Mouse (Mus musculus): ENCODE data around the gene Plxna4. TPM values are rescaled to one million over a fixed set of nuclear protein-coding genes. Genes with fewer than 3 reads are reported as not detected.

Gene Plxna4
- polyA plus RNA-seq, 1 experiment from 2014 or later: 2.5 TPM

DNA sequence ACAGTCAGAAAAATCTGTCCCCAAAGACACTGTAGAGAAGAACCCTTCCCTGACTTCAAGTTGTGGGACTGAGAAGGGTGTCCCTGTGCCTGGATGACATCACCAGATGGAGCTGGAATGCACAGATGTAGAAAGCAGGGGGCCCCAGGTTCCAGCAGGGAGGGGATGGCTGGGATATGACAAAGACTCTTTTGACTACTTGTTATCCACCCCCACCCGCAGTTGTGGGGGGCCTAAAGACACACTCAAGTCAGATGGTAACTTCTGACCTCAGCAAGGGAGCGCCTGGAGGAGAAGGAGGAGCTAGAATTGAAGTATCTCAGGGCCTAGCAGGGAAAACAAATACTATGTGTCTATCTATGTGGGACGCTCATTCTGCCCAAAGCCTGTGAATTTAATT is 266.8 kb downstream of the Plxna4 start:
- DNase-seq (ENCODE audit: low spot score) (no peak), ATAC-seq (no peak)
- no peak overlapping the region for H3K4me2 ChIP-seq (replicated peaks; ENCODE audit: low read depth, low read length)
- no peaks in the 10 kb centered on the region for H3K36me3 ChIP-seq (ENCODE audit: insufficient read depth, low read length)
- 43% methylated on average over 3 of the region's 3 CpGs for WGBS
- no peak overlapping the region for H3K4me3 ChIP-seq (ENCODE audit: low read depth, low read length)
- no peak overlapping the region for H3K9ac ChIP-seq (replicated peaks; ENCODE audit: low read depth)
- H3K27me3 ChIP-seq (replicated peaks; ENCODE audit: insufficient read depth, low read length): no peaks in the 10 kb centered on the region
- H3K4me1 ChIP-seq (ENCODE audit: insufficient read depth, low read depth, low read length): no peaks in the 10 kb centered on the region
- no peaks in the 10 kb centered on the region for H3K9me3 ChIP-seq (ENCODE audit: low read length)
- H3K27ac ChIP-seq (ENCODE audit: low read length): no peak overlapping the region
- TF ChIP-seq CTCF (IDR thresholded peaks at IDR 0.05): no peak
- TF ChIP-seq EP300 (IDR thresholded peaks at IDR 0.05): no peak

DNA sequence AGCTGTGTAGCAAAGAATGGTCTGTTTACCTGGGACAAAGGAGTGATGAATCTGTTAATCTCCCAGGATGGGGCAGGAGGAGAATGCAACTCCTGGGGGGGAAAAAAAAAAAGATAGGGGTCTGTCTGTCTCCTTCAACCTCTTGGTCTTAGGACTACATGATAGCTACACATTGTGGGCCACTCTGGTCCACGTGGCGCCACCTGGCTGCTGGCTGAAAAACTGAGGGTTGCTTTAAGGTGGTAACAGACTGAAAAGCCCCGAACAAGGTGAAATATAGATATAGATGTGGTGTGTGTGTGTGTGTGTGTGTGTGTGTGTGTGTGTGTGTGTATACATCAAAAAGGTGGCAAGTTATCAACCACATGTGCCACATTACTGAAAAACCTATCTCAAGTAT is 267.7 kb downstream of the Plxna4 start:
- Histone ChIP-seq H3K9me3 (ENCODE audit: low read length) (no peaks in the 10 kb centered on the region), H3K27ac (ENCODE audit: low read length) (no peak overlapping the region), H3K4me1 (ENCODE audit: insufficient read depth, low read depth, low read length) (no peaks in the 10 kb centered on the region), H3K4me3 (ENCODE audit: low read depth, low read length) (no peak overlapping the region), H3K4me2 (replicated peaks; ENCODE audit: low read depth, low read length) (no peak overlapping the region), H3K36me3 (ENCODE audit: insufficient read depth, low read length) (no peaks in the 10 kb centered on the region), H3K27me3 (replicated peaks; ENCODE audit: insufficient read depth, low read length) (no peaks in the 10 kb centered on the region), H3K9ac (replicated peaks; ENCODE audit: low read depth) (no peak overlapping the region)
- WGBS: 22% methylated on average over 3 of the region's 3 CpGs
- peak; percentile 67 for TF ChIP-seq CTCF (IDR thresholded peaks at IDR 0.05)
- no peak for TF ChIP-seq EP300 (IDR thresholded peaks at IDR 0.05)
- DNase-seq (ENCODE audit: low spot score): no peak
- ATAC-seq: no peak

DNA sequence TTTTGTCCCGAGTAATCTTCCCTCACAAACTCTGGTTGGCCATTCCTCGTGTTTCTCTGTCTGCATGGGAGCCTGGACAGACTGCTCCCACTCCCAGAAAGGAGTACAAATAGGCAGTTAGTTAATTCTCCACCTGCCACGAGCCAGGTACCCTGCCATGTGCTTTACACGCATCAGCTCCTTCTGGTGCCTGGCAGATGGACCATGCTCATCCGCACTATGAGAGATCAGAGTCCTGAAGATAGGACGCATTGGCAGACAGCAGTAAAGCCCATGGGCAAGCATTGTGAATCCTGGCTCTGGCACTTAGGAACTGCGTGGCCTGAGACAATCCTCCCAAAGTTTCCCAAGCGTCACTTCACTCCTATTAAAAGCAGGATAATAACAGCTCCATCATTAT is 270.5 kb downstream of the Plxna4 start:
- no peak for TF ChIP-seq EP300 (IDR thresholded peaks at IDR 0.05)
- TF ChIP-seq CTCF (IDR thresholded peaks at IDR 0.05): no peak
- Histone ChIP-seq H3K9ac (replicated peaks; ENCODE audit: low read depth) (no peak overlapping the region), H3K27me3 (replicated peaks; ENCODE audit: insufficient read depth, low read length) (no peaks in the 10 kb centered on the region), H3K9me3 (ENCODE audit: low read length) (no peaks in the 10 kb centered on the region), H3K4me1 (ENCODE audit: insufficient read depth, low read depth, low read length) (no peaks in the 10 kb centered on the region), H3K4me3 (ENCODE audit: low read depth, low read length) (no peak overlapping the region), H3K4me2 (replicated peaks; ENCODE audit: low read depth, low read length) (no peak overlapping the region), H3K36me3 (ENCODE audit: insufficient read depth, low read length) (no peaks in the 10 kb centered on the region), H3K27ac (ENCODE audit: low read length) (no peak overlapping the region)
- ATAC-seq (no peak), DNase-seq (ENCODE audit: low spot score) (no peak)
- 71% methylated on average over 8 of the region's 8 CpGs for WGBS

DNA sequence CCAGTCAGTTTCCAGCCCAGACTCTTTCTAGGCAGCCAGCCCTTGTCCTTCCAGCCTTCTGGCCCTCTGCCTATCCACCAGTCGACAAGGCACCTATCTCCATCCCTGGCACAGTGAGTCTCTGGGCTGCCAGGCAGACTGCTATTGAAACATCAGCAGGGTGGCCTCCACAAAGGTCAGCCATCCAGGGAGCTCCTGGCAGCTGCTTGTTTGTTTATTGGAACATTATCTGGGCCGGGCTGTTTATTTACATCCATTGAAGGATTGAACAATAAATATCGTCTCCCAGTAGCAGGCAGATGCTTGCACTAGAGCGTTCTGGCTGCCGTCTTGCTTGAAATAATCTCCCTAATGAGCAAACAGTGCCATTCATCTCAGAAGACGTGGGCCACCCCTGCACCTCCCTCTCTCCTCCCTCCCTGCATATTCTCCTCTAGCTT is 273.0 kb downstream of the Plxna4 start:
- Histone ChIP-seq H3K9ac (replicated peaks; ENCODE audit: low read depth) (no peak overlapping the region), H3K9me3 (ENCODE audit: low read length) (no peaks in the 10 kb centered on the region), H3K27me3 (replicated peaks; ENCODE audit: insufficient read depth, low read length) (no peaks in the 10 kb centered on the region), H3K36me3 (ENCODE audit: insufficient read depth, low read length) (no peaks in the 10 kb centered on the region), H3K4me2 (replicated peaks; ENCODE audit: low read depth, low read length) (no peak overlapping the region), H3K4me1 (ENCODE audit: insufficient read depth, low read depth, low read length) (no peaks in the 10 kb centered on the region), H3K27ac (ENCODE audit: low read length) (no peak overlapping the region), H3K4me3 (ENCODE audit: low read depth, low read length) (no peak overlapping the region)
- DNase-seq (ENCODE audit: low spot score) (no peak), ATAC-seq (no peak)
- TF ChIP-seq CTCF (IDR thresholded peaks at IDR 0.05): no peak
- no peak for TF ChIP-seq EP300 (IDR thresholded peaks at IDR 0.05)
- WGBS: 5% methylated on average over 6 of the region's 6 CpGs

DNA sequence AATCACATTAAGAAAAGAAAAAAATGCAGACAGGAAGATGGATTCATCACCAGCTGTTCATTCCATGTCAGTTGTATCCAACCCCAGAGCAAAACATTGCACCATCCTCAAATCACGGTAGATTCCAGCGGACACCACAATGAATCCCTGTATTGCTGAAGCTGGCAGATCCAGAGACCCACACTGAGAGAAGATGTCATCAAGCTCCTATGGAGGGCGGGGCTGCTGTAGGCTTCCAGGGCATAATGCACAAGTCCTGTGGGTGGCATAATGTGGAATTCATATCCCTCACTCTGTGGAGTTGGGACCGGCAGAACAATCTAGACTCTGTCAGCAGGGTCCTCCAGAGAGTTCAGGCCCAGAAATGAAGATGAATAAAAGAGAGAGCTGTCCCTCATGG is 278.8 kb downstream of the Plxna4 start:
- TF ChIP-seq EP300 (IDR thresholded peaks at IDR 0.05) (no peak), CTCF (IDR thresholded peaks at IDR 0.05) (no peak)
- H3K4me1 ChIP-seq (ENCODE audit: insufficient read depth, low read depth, low read length): no peaks in the 10 kb centered on the region
- no peak overlapping the region for H3K27ac ChIP-seq (ENCODE audit: low read length)
- ATAC-seq (no peak), DNase-seq (ENCODE audit: low spot score) (no peak)
- H3K36me3 ChIP-seq (ENCODE audit: insufficient read depth, low read length): no peaks in the 10 kb centered on the region
- no peaks in the 10 kb centered on the region; the same call in 1 of the 2 replicates for H3K27me3 ChIP-seq (replicated peaks; ENCODE audit: insufficient read depth, low read length)
- 89% methylated on average over 4 of the region's 4 CpGs for WGBS
- H3K4me2 ChIP-seq (replicated peaks; ENCODE audit: low read depth, low read length): no peak overlapping the region
- no peak overlapping the region for H3K9ac ChIP-seq (replicated peaks; ENCODE audit: low read depth)
- no peaks in the 10 kb centered on the region for H3K9me3 ChIP-seq (ENCODE audit: low read length)
- H3K4me3 ChIP-seq (ENCODE audit: low read depth, low read length): no peak overlapping the region

DNA sequence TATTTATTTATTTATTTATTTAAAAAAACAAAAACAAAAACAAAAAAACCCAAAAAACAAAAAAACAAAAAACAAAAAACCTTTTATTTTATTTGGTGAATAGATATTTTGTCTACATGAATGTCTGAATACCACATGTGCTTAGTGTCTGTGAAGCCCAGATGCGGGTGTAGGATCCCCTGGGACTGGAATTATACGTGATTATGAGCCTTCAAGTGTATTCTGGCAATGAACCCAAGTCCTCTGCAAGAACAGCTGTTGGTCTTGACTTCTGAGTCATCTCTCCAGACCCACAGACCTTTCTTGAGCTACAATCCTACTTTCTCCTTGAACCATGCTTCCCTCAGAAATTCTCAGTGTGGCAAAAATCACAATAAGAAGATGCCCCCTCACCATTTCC is 287.4 kb downstream of the Plxna4 start:
- H3K36me3 ChIP-seq (ENCODE audit: insufficient read depth, low read length): no peaks in the 10 kb centered on the region
- no peak overlapping the region for H3K27ac ChIP-seq (ENCODE audit: low read length)
- H3K27me3 ChIP-seq (replicated peaks; ENCODE audit: insufficient read depth, low read length): no peaks in the 10 kb centered on the region; the same call in 1 of the 2 replicates
- no peak overlapping the region for H3K9ac ChIP-seq (replicated peaks; ENCODE audit: low read depth)
- 76% methylated on average over 2 of the region's 2 CpGs for WGBS
- no peaks in the 10 kb centered on the region for H3K4me1 ChIP-seq (ENCODE audit: insufficient read depth, low read depth, low read length)
- no peak for ATAC-seq
- TF ChIP-seq CTCF (IDR thresholded peaks at IDR 0.05) (no peak), EP300 (IDR thresholded peaks at IDR 0.05) (no peak)
- no peak for DNase-seq (ENCODE audit: low spot score)
- no peaks in the 10 kb centered on the region for H3K9me3 ChIP-seq (ENCODE audit: low read length)
- no peak overlapping the region for H3K4me2 ChIP-seq (replicated peaks; ENCODE audit: low read depth, low read length)
- no peak overlapping the region for H3K4me3 ChIP-seq (ENCODE audit: low read depth, low read length)

DNA sequence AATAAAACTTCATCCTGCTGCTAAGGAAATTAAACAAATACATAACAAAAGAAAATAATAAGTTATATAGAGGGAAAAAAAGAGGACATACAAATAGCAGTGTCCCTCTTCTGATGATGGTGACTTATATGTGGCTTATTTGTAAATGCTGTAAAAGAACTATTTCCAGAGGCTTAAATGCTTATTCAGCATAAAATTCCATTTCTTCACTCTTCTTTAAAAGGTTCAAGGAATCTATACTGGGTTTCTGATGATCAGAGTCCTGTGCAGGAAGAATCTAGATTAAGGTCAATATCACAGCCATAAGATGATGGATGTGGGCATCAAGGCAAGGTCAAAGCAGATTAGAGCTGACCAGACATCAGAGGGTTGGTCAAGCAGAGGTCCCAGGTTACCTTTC is 306.5 kb downstream of the Plxna4 start:
- no peak for DNase-seq (ENCODE audit: low spot score)

More for the DNA sequence above, 306.5 kb downstream of the Plxna4 start:
- no peaks in the 10 kb centered on the region for H3K4me1 ChIP-seq (ENCODE audit: insufficient read depth, low read depth, low read length)
- no peak overlapping the region for H3K4me3 ChIP-seq (ENCODE audit: low read depth, low read length)
- TF ChIP-seq CTCF (IDR thresholded peaks at IDR 0.05) (no peak), EP300 (IDR thresholded peaks at IDR 0.05) (no peak)
- no peaks in the 10 kb centered on the region for H3K9me3 ChIP-seq (ENCODE audit: low read length)
- no peak overlapping the region for H3K4me2 ChIP-seq (replicated peaks; ENCODE audit: low read depth, low read length)
- no peaks in the 10 kb centered on the region for H3K36me3 ChIP-seq (ENCODE audit: insufficient read depth, low read length)
- no peak for ATAC-seq
- H3K9ac ChIP-seq (replicated peaks; ENCODE audit: low read depth): no peak overlapping the region
- no peaks in the 10 kb centered on the region for H3K27me3 ChIP-seq (replicated peaks; ENCODE audit: insufficient read depth, low read length)
- no peak overlapping the region for H3K27ac ChIP-seq (ENCODE audit: low read length)
